Mouse (Mus musculus) limb, embryonic 12.5 days (tissue): ENCODE data around the gene Tmub1. TPM values are rescaled to one million over a fixed set of nuclear protein-coding genes. Genes with fewer than 3 reads are reported as not detected.

Experiments
- ATAC-seq: fragments of 200-750 bp; cut with Nextera tagmentation; 2 replicates; pipeline ENCODE4 v1.8.0; 2017; ENCODE audit warnings: low read depth, moderate TSS enrichment; ENCODE audit not compliant: insufficient number of reproducible peaks, insufficient read depth, low FRiP score, low TSS enrichment
- H3K27ac ChIP-seq: fragments of 300-500 bp; sonication (generic); 2 replicates; pipeline ENCODE4 v1.5.1; 2016; ENCODE audit warnings: mild to moderate bottlenecking, moderate library complexity
- H3K27me3 ChIP-seq: fragments of 300-500 bp; sonication (generic); 2 replicates; pipeline ENCODE4 v1.6.1; 2016; ENCODE audit warnings: mild to moderate bottlenecking, moderate library complexity
- H3K36me3 ChIP-seq: fragments of 300-500 bp; sonication (generic); 2 replicates; pipeline ENCODE4 v1.6.1; 2016; ENCODE audit warnings: mild to moderate bottlenecking, moderate library complexity
- H3K4me1 ChIP-seq: fragments of 300-500 bp; sonication (generic); replicated peaks from 2 replicates; pipeline ENCODE4 v1.6.1; 2016
- H3K4me2 ChIP-seq: fragments of 300-500 bp; sonication (generic); 2 replicates; pipeline ENCODE4 v1.6.1; 2016; ENCODE audit warnings: mild to moderate bottlenecking, moderate library complexity
- H3K4me3 ChIP-seq: fragments of 300-500 bp; sonication (generic); replicated peaks from 2 replicates; pipeline ENCODE4 v1.5.1; 2016; ENCODE audit warnings: mild to moderate bottlenecking
- H3K9ac ChIP-seq: fragments of 300-500 bp; sonication (generic); replicated peaks from 2 replicates; pipeline ENCODE4 v1.6.1; 2016; ENCODE audit warnings: mild to moderate bottlenecking, moderate library complexity
- H3K9me3 ChIP-seq: fragments of 300-500 bp; sonication (generic); 2 replicates; pipeline ENCODE4 v1.6.1; 2016; ENCODE audit warnings: mild to moderate bottlenecking, moderate library complexity
- WGBS: fragments of 180-500 bp; shearing (Covaris S2); methylation state at CpG from one replicate; pipeline ENCODE4 v1.1.7; 2016; 5-methylcytosine and 5-hydroxymethylcytosine counted together
- polyA plus RNA-seq: library from polyadenylated mRNA; unstranded; fragments of >200 nt; fragmentation: Nextera tagmentation; extraction: Ambion mirVana; gene quantifications from 2 replicates; pipeline ENCODE4 v1.2.1, GENCODE M21; 2016

The Tmub1 gene
- polyA plus RNA-seq, 1 experiment from 2014 or later = 21.0 TPM

- peak overlapping the region; percentile 81 for H3K4me2 ChIP-seq
- ATAC-seq = peak; percentile 3; the same call in 1 of the 2 replicates
- peaks cover 55% of the 10 kb centered on the region for H3K4me1 ChIP-seq
- H3K4me3 ChIP-seq = peak overlapping the region; percentile 59
- H3K27me3 ChIP-seq = no peaks in the 10 kb centered on the region
- WGBS = 15% methylated on average over 21 of the region's 21 CpGs
- peaks cover 24% of the 10 kb centered on the region for H3K36me3 ChIP-seq
- no peaks in the 10 kb centered on the region for H3K9me3 ChIP-seq
- peak overlapping the region; percentile 94 for H3K27ac ChIP-seq
- peak overlapping the region; percentile 67 for H3K9ac ChIP-seq
Measured at GRCm38 (mm10) chr5:24424004-24424781, 23.5 kb downstream of the Tmub1 start.

GRCm38 (mm10) chr5:24423129-24424003 lies 24.3 kb downstream of the Tmub1 start, which contains the start of the genes Cdk5 and Slc4a2:
TSS of gene Cdk5 (minus strand) at chr5:24423530.
TSS of gene Slc4a2 (plus strand) at chr5:24423837.
- Histone ChIP-seq H3K4me2 (peak within 1 kb of the TSS; percentile 81), H3K27me3 (no peaks in the 10 kb centered on the region), H3K4me1 (peaks cover 47% of the 10 kb centered on the region), H3K9ac (peak within 1 kb of the TSS; percentile 73), H3K36me3 (peaks cover 32% of the 10 kb centered on the region), H3K9me3 (no peaks in the 10 kb centered on the region), H3K27ac (peak within 1 kb of the TSS; percentile 94), H3K4me3 (peak within 1 kb of the TSS; percentile 59)
- ATAC-seq = peak; percentile 91
- WGBS = under 1% methylated on average over 46 of the region's 46 CpGs

GRCm38 (mm10) chr5:24420381-24420780 lies 27.3 kb downstream of the Tmub1 start:
- no peak overlapping the region for H3K4me2 ChIP-seq
- 88% methylated on average over 9 of the region's 9 CpGs for WGBS
- no peak overlapping the region for H3K27ac ChIP-seq
- peaks cover 26% of the 10 kb centered on the region for H3K4me1 ChIP-seq
- H3K9ac ChIP-seq = no peak overlapping the region
- H3K4me3 ChIP-seq = no peak overlapping the region
- H3K27me3 ChIP-seq = no peaks in the 10 kb centered on the region
- H3K9me3 ChIP-seq = no peaks in the 10 kb centered on the region
- ATAC-seq = no peak
- peaks cover 43% of the 10 kb centered on the region for H3K36me3 ChIP-seq

GRCm38 (mm10) chr5:24417587-24417986 lies 30.1 kb downstream of the Tmub1 start:
- no peaks in the 10 kb centered on the region for H3K27me3 ChIP-seq
- H3K4me2 ChIP-seq = no peak overlapping the region
- H3K9ac ChIP-seq = no peak overlapping the region
- H3K27ac ChIP-seq = no peak overlapping the region
- 92% methylated on average over 10 of the region's 10 CpGs for WGBS
- H3K4me1 ChIP-seq = peaks cover 29% of the 10 kb centered on the region
- H3K4me3 ChIP-seq = no peak overlapping the region
- H3K36me3 ChIP-seq = peaks cover 43% of the 10 kb centered on the region
- no peaks in the 10 kb centered on the region for H3K9me3 ChIP-seq
- ATAC-seq = no peak

- H3K36me3 ChIP-seq = peaks cover 40% of the 10 kb centered on the region
- H3K4me1 ChIP-seq = peaks cover 24% of the 10 kb centered on the region
- H3K9me3 ChIP-seq = no peaks in the 10 kb centered on the region
- 2% methylated on average over 21 of the region's 21 CpGs for WGBS
- peak overlapping the region; percentile 35; the same call in 1 of the 2 replicates for H3K4me2 ChIP-seq
- ATAC-seq = peak; percentile 49; the same call in 1 of the 2 replicates
- H3K4me3 ChIP-seq = no peak overlapping the region
- no peak overlapping the region for H3K9ac ChIP-seq
- no peak overlapping the region for H3K27ac ChIP-seq
- H3K27me3 ChIP-seq = no peaks in the 10 kb centered on the region
Measured at GRCm38 (mm10) chr5:24416222-24416736, 31.4 kb downstream of the Tmub1 start.

- peaks cover 17% of the 10 kb centered on the region for H3K36me3 ChIP-seq
- no peaks in the 10 kb centered on the region for H3K9me3 ChIP-seq
- peak overlapping the region; percentile 35; the same call in 1 of the 2 replicates for H3K4me2 ChIP-seq
- no peak overlapping the region for H3K4me3 ChIP-seq
- 81% methylated on average over 13 of the region's 13 CpGs for WGBS
- no peak for ATAC-seq
- peaks cover 24% of the 10 kb centered on the region for H3K4me1 ChIP-seq
- H3K9ac ChIP-seq = no peak overlapping the region
- no peak overlapping the region; the same call in 1 of the 2 replicates for H3K27ac ChIP-seq
- H3K27me3 ChIP-seq = no peaks in the 10 kb centered on the region
Measured at GRCm38 (mm10) chr5:24413938-24414337, 33.7 kb downstream of the Tmub1 start.

- H3K9ac ChIP-seq = no peak within 1 kb of the TSS
- H3K4me2 ChIP-seq = peak within 1 kb of the TSS; percentile 35
- H3K27ac ChIP-seq = peak within 1 kb of the TSS; percentile 32
- H3K4me1 ChIP-seq = peaks cover 24% of the 10 kb centered on the region
- WGBS = 36% methylated on average over 11 of the region's 11 CpGs
- no peaks in the 10 kb centered on the region for H3K9me3 ChIP-seq
- no peaks in the 10 kb centered on the region for H3K27me3 ChIP-seq
- ATAC-seq = no peak
- H3K4me3 ChIP-seq = no peak within 1 kb of the TSS
- peaks cover 16% of the 10 kb centered on the region; the same call in 1 of the 2 replicates for H3K36me3 ChIP-seq
Measured at GRCm38 (mm10) chr5:24413042-24413693, 34.5 kb downstream of the Tmub1 start, which contains the start of gene Asic3. TSS of gene Asic3 (plus strand) at chr5:24413392.

GRCm38 (mm10) chr5:24412063-24412462 lies 35.6 kb downstream of the Tmub1 start:
- no peak overlapping the region for H3K27ac ChIP-seq
- ATAC-seq = no peak
- WGBS = 87% methylated on average over 2 of the region's 2 CpGs

GRCm38 (mm10) chr5:24409466-24409865 lies 38.2 kb downstream of the Tmub1 start:
- Histone ChIP-seq H3K27me3 (no peaks in the 10 kb centered on the region), H3K4me2 (no peak overlapping the region), H3K9ac (no peak overlapping the region), H3K4me1 (peaks cover 18% of the 10 kb centered on the region), H3K36me3 (peaks cover 26% of the 10 kb centered on the region), H3K9me3 (no peaks in the 10 kb centered on the region), H3K27ac (no peak overlapping the region), H3K4me3 (no peak overlapping the region)
- 86% methylated on average over 2 of the region's 2 CpGs for WGBS
- no peak for ATAC-seq

More at GRCm38 (mm10) chr5:24412063-24412462, 35.6 kb downstream of the Tmub1 start:
- Histone ChIP-seq H3K36me3 (peaks cover 17% of the 10 kb centered on the region), H3K9ac (no peak overlapping the region), H3K27me3 (no peaks in the 10 kb centered on the region), H3K4me3 (no peak overlapping the region), H3K4me2 (no peak overlapping the region), H3K4me1 (peaks cover 24% of the 10 kb centered on the region), H3K9me3 (no peaks in the 10 kb centered on the region)

GRCm38 (mm10) chr5:24408651-24409050 lies 39.0 kb downstream of the Tmub1 start:
- Histone ChIP-seq H3K4me1 (peaks cover 12% of the 10 kb centered on the region), H3K4me2 (no peak overlapping the region), H3K36me3 (peaks cover 33% of the 10 kb centered on the region), H3K27me3 (no peaks in the 10 kb centered on the region), H3K9ac (no peak overlapping the region), H3K9me3 (no peaks in the 10 kb centered on the region), H3K4me3 (no peak overlapping the region), H3K27ac (no peak overlapping the region)
- no peak for ATAC-seq
- WGBS = 93% methylated on average over 13 of the region's 13 CpGs
